Mouse (Mus musculus) cortical plate, adult 2 months (tissue): ENCODE data around the gene Casp3. TPM values are rescaled to one million over a fixed set of nuclear protein-coding genes. Genes with fewer than 3 reads are reported as not detected.
A peak's percentile ranks its signal among the peaks of the same experiment; 100 is the strongest.

ENCODE experiments used
- H3K27ac ChIP-seq: fragments of 200-500 bp; 2 replicates; pipeline ENCODE4 v1.5.1; 2012; ENCODE audit warnings: low read length, control low read depth, inconsistent platforms; ENCODE audit not compliant: insufficient read depth
- H3K4me1 ChIP-seq: fragments of 200-500 bp; 2 replicates; pipeline ENCODE4 v1.6.1; 2011; ENCODE audit warnings: low read length; ENCODE audit not compliant: control insufficient read depth, insufficient read depth
- H3K4me3 ChIP-seq: fragments of 200-500 bp; 2 replicates; pipeline ENCODE4 v1.5.1; 2011; ENCODE audit warnings: mild to moderate bottlenecking, low read length, control low read depth; ENCODE audit not compliant: insufficient read depth
- CTCF ChIP-seq: fragments of 200-500 bp; IDR thresholded peaks from 2 replicates; pipeline ENCODE4 v1.5.1; 2011; ENCODE audit warnings: mild to moderate bottlenecking, control low read depth, low read length; ENCODE audit not compliant: insufficient read depth; ENCODE audit errors: extremely low read depth
- POLR2A ChIP-seq: fragments of 200-500 bp; IDR thresholded peaks from 2 replicates; pipeline ENCODE4 v1.6.1; 2011; ENCODE audit warnings: mild to moderate bottlenecking, low read length, control low read depth; ENCODE audit not compliant: insufficient read depth; ENCODE audit errors: extremely low read depth
- polyA plus RNA-seq: library from polyadenylated mRNA; depleted of rRNA; stranded (reverse); fragments of >200 nt; gene quantifications from 2 replicates; pipeline ENCODE4 v1.2.3, GENCODE M21; 2012; rRNA removed

Casp3 gene
- polyA plus RNA-seq, 1 experiment = 11.6 TPM

- H3K27ac ChIP-seq = no peak overlapping the region
- no peaks in the 10 kb centered on the region for H3K4me1 ChIP-seq
- H3K4me3 ChIP-seq = no peak overlapping the region
- TF ChIP-seq POLR2A = no peak
- no peak for TF ChIP-seq CTCF
These were observed 34.8 kb downstream of the Casp3 start for GRCm38 (mm10) chr8:46651872-46652271.

DNA sequence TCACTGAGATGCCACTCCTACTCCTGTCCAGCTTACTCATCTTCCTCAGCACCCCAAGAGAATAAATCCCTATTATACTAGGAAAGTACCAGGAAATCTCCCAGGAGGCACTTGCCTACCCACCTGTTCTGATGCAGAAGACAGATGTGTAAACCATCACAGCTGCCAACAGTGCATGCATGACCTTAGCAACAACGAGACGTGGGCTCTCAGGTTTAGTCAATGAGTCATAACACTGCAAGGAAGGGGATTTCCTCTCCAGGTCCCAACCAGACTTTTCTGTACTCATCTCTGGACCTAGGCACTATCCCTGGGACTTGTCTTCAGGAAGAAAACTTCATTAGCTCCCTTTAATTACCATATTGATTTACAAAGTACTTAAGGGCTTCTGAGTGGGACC is 38.8 kb downstream of the Casp3 start:
- no peaks in the 10 kb centered on the region for H3K4me1 ChIP-seq
- no peak for TF ChIP-seq CTCF
- no peak for TF ChIP-seq POLR2A
- no peak overlapping the region for H3K4me3 ChIP-seq

GRCm38 (mm10) chr8:46671496-46671895 is 54.4 kb downstream of the Casp3 start:
- Histone ChIP-seq H3K4me1 (no peaks in the 10 kb centered on the region), H3K4me3 (no peak overlapping the region), H3K27ac (no peak overlapping the region)
- TF ChIP-seq CTCF = peak; percentile 82
- no peak for TF ChIP-seq POLR2A

More for the DNA sequence above, 38.8 kb downstream of the Casp3 start:
- H3K27ac ChIP-seq = no peak overlapping the region

DNA sequence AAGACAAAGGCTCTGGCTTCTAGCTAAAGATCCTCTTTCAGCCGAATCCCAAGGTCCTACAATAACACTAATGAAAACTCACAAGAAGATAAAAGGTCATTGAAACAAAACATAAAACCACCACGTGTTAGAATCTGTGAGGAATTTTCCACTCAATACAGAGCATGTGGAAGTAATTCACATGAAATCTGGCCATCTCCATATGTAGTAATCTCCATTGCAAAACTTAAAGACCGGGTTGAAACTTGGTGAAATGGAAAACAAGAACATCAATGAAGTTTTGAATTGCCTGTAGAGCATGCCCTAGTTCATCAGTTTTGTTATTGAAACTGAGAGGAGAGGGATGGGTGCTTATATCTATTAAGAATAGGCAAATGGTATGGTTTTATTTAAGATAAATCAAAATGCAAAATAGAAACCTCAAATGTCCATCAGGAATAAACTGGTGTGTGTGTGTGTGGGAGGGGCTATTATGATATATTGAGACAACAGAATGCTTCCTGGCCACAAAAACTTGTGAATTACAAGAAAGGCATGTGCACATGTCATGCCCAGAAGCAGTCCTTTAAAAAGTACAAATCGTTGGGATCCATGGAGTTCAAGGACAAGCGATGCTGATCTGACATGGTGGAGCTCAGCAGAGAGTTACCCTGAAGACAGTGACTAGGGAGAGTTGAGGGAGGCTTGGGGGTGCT is 63.7 kb downstream of the Casp3 start:
- TF ChIP-seq CTCF (no peak), POLR2A (no peak)
- Histone ChIP-seq H3K4me1 (no peaks in the 10 kb centered on the region), H3K27ac (no peak overlapping the region), H3K4me3 (no peak overlapping the region)

GRCm38 (mm10) chr8:46686664-46687336 is 69.7 kb downstream of the Casp3 start:
- Histone ChIP-seq H3K4me1 (no peaks in the 10 kb centered on the region), H3K27ac (peak overlapping the region; percentile 84), H3K4me3 (peak overlapping the region; percentile 51)
- TF ChIP-seq CTCF (peak; percentile 57; the same call in 1 of the 2 replicates), POLR2A (no peak)

Other genes with a start within 250 kb of the Casp3 start
- gene Acsl1, start 146.3 kb upstream of the Casp3 start, polyA plus RNA-seq = 49.4 and 52.2 TPM in 2 replicates
- gene Cenpu, start 65.3 kb upstream of the Casp3 start, polyA plus RNA-seq = 1.9 and 3.2 TPM in 2 replicates
- 1.9 TPM in 2 replicates for gene Primpol, start 79 bp upstream of the Casp3 start, polyA plus RNA-seq
- 27.1 and 30.4 TPM in 2 replicates for gene Irf2, start 122.4 kb downstream of the Casp3 start, polyA plus RNA-seq